Mouse (Mus musculus): Measurements from ENCODE around the gene Trub2. TPM values are rescaled to one million over a fixed set of nuclear protein-coding genes. Genes with fewer than 3 reads are reported as not detected.

The Trub2 gene
- total RNA-seq, 1 experiment: 78.5 TPM

GRCm38 (mm10) chr2:29732559-29732958 lies 55.7 kb downstream of the Trub2 start:
- H3K36me3 ChIP-seq (ENCODE audit: control insufficient read depth, insufficient read depth, low read length, poor library complexity, severe bottlenecking): peaks cover 64% of the 10 kb centered on the region
- TF ChIP-seq MAFK (IDR thresholded peaks at IDR 0.05; ENCODE audit: insufficient read depth, low read depth, low read length) (no peak), ZC3H11A (IDR thresholded peaks at IDR 0.05; ENCODE audit: borderline replicate concordance, low read depth, low read length) (no peak)
- no peak overlapping the region for H3K9ac ChIP-seq (ENCODE audit: insufficient read depth, low read depth, low read length, poor library complexity, severe bottlenecking)
- DNase-seq (ENCODE audit: low read depth, low spot score): no peak
- H3K27ac ChIP-seq (ENCODE audit: insufficient read depth, low read depth, low read length, poor library complexity, severe bottlenecking): no peak overlapping the region
- no peaks in the 10 kb centered on the region for H3K9me3 ChIP-seq (ENCODE audit: control insufficient read depth, insufficient read depth, low read depth, low read length)
- H3K4me1 ChIP-seq (ENCODE audit: control insufficient read depth in 2 of 2, insufficient read depth in 2 of 2, low read length in 2 of 2, poor library complexity in 1 of 2): peaks cover 3 to 24% of the 10 kb centered on the region in 2 experiments; a peak in 3 of 4 replicates
- no peak overlapping the region for H3K4me3 ChIP-seq (ENCODE audit: insufficient read depth in 1 of 2, low read depth in 1 of 2, low read length in 2 of 2, poor library complexity in 1 of 2, severe bottlenecking in 1 of 2)
- in situ Hi-C loops (cut with MboI; ENCODE audit: low sequenced_read_pairs in 2 of 2, unreplicated experiment in 2 of 2): no loop called here

DNA sequence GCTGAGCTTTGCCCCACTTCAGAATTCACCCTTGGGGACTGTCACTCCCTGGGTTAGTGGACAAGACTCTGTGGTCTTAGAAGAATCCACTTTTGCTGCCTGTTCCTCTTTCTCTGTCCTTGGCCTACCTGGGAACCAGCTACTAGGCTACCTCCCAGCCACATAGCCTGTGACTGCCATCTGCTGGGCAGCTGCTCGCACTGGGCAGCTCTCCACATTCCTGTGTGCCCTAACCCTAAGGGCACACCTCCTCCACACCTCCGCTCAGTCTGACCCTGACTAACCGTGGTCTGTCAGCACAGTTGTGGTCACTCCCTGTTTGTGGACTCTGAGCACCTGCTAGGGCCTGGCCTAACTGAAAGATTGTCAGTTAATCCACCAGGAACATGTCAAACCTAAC lies 56.8 kb downstream of the Trub2 start:
- peaks cover 3 to 24% of the 10 kb centered on the region in 2 experiments; a peak in 3 of 4 replicates for H3K4me1 ChIP-seq (ENCODE audit: control insufficient read depth in 2 of 2, insufficient read depth in 2 of 2, low read length in 2 of 2, poor library complexity in 1 of 2)
- H3K4me3 ChIP-seq (ENCODE audit: insufficient read depth in 1 of 2, low read depth in 1 of 2, low read length in 2 of 2, poor library complexity in 1 of 2, severe bottlenecking in 1 of 2): no peak overlapping the region
- in situ Hi-C loops (cut with MboI; ENCODE audit: low sequenced_read_pairs in 2 of 2, unreplicated experiment in 2 of 2): no loop called here
- H3K36me3 ChIP-seq (ENCODE audit: control insufficient read depth, insufficient read depth, low read length, poor library complexity, severe bottlenecking): peaks cover 59% of the 10 kb centered on the region
- DNase-seq (ENCODE audit: low read depth, low spot score): no peak
- no peak overlapping the region for H3K27ac ChIP-seq (ENCODE audit: insufficient read depth, low read depth, low read length, poor library complexity, severe bottlenecking)
- no peak for TF ChIP-seq CHD2 (IDR thresholded peaks at IDR 0.05; ENCODE audit: low read depth, low read length)
- TF ChIP-seq ZNF384 (IDR thresholded peaks at IDR 0.05; ENCODE audit: low read depth, low read length): no peak
- TF ChIP-seq MAFK (IDR thresholded peaks at IDR 0.05; ENCODE audit: insufficient read depth, low read depth, low read length): no peak
- TF ChIP-seq HCFC1 (IDR thresholded peaks at IDR 0.05; ENCODE audit: borderline replicate concordance, insufficient read depth, low read length): no peak
- no peak for TF ChIP-seq ZC3H11A (IDR thresholded peaks at IDR 0.05; ENCODE audit: borderline replicate concordance, low read depth, low read length)
- H3K9ac ChIP-seq (ENCODE audit: insufficient read depth, low read depth, low read length, poor library complexity, severe bottlenecking): no peak overlapping the region
- H3K9me3 ChIP-seq (ENCODE audit: control insufficient read depth, insufficient read depth, low read depth, low read length): no peaks in the 10 kb centered on the region

DNA sequence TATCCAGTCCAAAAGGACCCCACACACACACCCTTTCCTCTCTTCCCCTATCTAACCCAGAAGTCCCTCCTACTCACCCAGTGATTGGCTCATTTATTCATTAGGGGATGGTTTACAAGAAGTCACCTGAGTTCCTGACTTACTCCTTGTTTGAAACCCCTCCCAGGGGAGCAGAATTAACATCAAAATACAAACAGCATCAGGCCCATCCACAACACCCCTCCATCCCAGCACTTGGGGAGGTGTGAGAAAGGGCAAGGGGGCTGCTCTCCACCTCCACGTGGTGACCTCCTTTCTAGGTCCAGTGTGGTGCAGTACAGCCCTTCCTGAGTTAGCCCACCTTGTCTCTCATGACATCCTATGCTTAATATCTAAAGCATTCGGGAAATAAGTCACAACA lies 58.8 kb downstream of the Trub2 start:
- Histone ChIP-seq H3K9ac (ENCODE audit: insufficient read depth, low read depth, low read length, poor library complexity, severe bottlenecking) (no peak overlapping the region), H3K4me1 (ENCODE audit: control insufficient read depth in 2 of 2, insufficient read depth in 2 of 2, low read length in 2 of 2, poor library complexity in 1 of 2) (peaks cover 3 to 24% of the 10 kb centered on the region in 2 experiments; a peak in 3 of 4 replicates), H3K27ac (ENCODE audit: insufficient read depth, low read depth, low read length, poor library complexity, severe bottlenecking) (peak overlapping the region; percentile 58; the same call in 1 of the 2 replicates), H3K4me3 (ENCODE audit: insufficient read depth in 1 of 2, low read depth in 1 of 2, low read length in 2 of 2, poor library complexity in 1 of 2, severe bottlenecking in 1 of 2) (no peak overlapping the region), H3K36me3 (ENCODE audit: control insufficient read depth, insufficient read depth, low read length, poor library complexity, severe bottlenecking) (peaks cover 60% of the 10 kb centered on the region), H3K9me3 (ENCODE audit: control insufficient read depth, insufficient read depth, low read depth, low read length) (no peaks in the 10 kb centered on the region)
- in situ Hi-C loops (cut with MboI; ENCODE audit: low sequenced_read_pairs in 2 of 2, unreplicated experiment in 2 of 2): no loop called here
- TF ChIP-seq HCFC1 (IDR thresholded peaks at IDR 0.05; ENCODE audit: borderline replicate concordance, insufficient read depth, low read length) (no peak), ZC3H11A (IDR thresholded peaks at IDR 0.05; ENCODE audit: borderline replicate concordance, low read depth, low read length) (no peak), MAFK (IDR thresholded peaks at IDR 0.05; ENCODE audit: insufficient read depth, low read depth, low read length) (no peak), ZNF384 (IDR thresholded peaks at IDR 0.05; ENCODE audit: low read depth, low read length) (no peak), CHD2 (IDR thresholded peaks at IDR 0.05; ENCODE audit: low read depth, low read length) (no peak)
- no peak for DNase-seq (ENCODE audit: low read depth, low spot score)

- Histone ChIP-seq H3K4me1 (ENCODE audit: control insufficient read depth in 2 of 2, insufficient read depth in 2 of 2, low read length in 2 of 2, poor library complexity in 1 of 2) (peaks cover 3 to 14% of the 10 kb centered on the region in 2 experiments; a peak in 3 of 4 replicates), H3K4me3 (ENCODE audit: insufficient read depth in 1 of 2, low read depth in 1 of 2, low read length in 2 of 2, poor library complexity in 1 of 2, severe bottlenecking in 1 of 2) (no peak overlapping the region), H3K9me3 (ENCODE audit: control insufficient read depth, insufficient read depth, low read depth, low read length) (no peaks in the 10 kb centered on the region), H3K36me3 (ENCODE audit: control insufficient read depth, insufficient read depth, low read length, poor library complexity, severe bottlenecking) (peaks cover 56% of the 10 kb centered on the region), H3K9ac (ENCODE audit: insufficient read depth, low read depth, low read length, poor library complexity, severe bottlenecking) (no peak overlapping the region), H3K27ac (ENCODE audit: insufficient read depth, low read depth, low read length, poor library complexity, severe bottlenecking) (no peak overlapping the region)
- TF ChIP-seq CHD2 (IDR thresholded peaks at IDR 0.05; ENCODE audit: low read depth, low read length) (no peak), HCFC1 (IDR thresholded peaks at IDR 0.05; ENCODE audit: borderline replicate concordance, insufficient read depth, low read length) (no peak), ZNF384 (IDR thresholded peaks at IDR 0.05; ENCODE audit: low read depth, low read length) (no peak), MAFK (IDR thresholded peaks at IDR 0.05; ENCODE audit: insufficient read depth, low read depth, low read length) (no peak), ZC3H11A (IDR thresholded peaks at IDR 0.05; ENCODE audit: borderline replicate concordance, low read depth, low read length) (no peak)
- no peak for DNase-seq (ENCODE audit: low read depth, low spot score)
- in situ Hi-C loops (cut with MboI; ENCODE audit: low sequenced_read_pairs in 2 of 2, unreplicated experiment in 2 of 2): no loop called here
Measured at GRCm38 (mm10) chr2:29724664-29725365, 63.5 kb downstream of the Trub2 start.
